Mouse (Mus musculus): ENCODE results near the gene Nfib. TPM values are rescaled to one million over a fixed set of nuclear protein-coding genes. Genes with fewer than 3 reads are reported as not detected.

Nfib gene
- total and polyA plus RNA-seq, 3 experiments = 32.1 to 121 (median 118) TPM

- Histone ChIP-seq H3K9ac (ENCODE audit: low read depth, low read length) (peak overlapping the region; percentile 57; the same call in 1 of the 2 replicates), H3K27me3 (ENCODE audit: control insufficient read depth, insufficient read depth, low read length) (no peaks in the 10 kb centered on the region), H3K79me2 (replicated peaks; ENCODE audit: control insufficient read depth, insufficient read depth, low read length) (peaks cover 2% of the 10 kb centered on the region; the same call in 1 of the 2 replicates), H3K4me3 (peak overlapping the region; percentile 69), H3K27ac (peak overlapping the region; percentile 100), H3K36me3 (ENCODE audit: control insufficient read depth, insufficient read depth, low read length) (peaks cover 6% of the 10 kb centered on the region; the same call in 1 of the 2 replicates), H3K4me1 (ENCODE audit: control insufficient read depth, insufficient read depth, low read length) (peaks cover 6% of the 10 kb centered on the region)
- 25% methylated on average over 2 of the region's 2 CpGs for WGBS
- no peak for DNase-seq
- TF ChIP-seq EP300 (IDR thresholded peaks at IDR 0.05; ENCODE audit: insufficient read depth, low read depth, low read length) = no peak
- intact Hi-C loops (cut with DNase I) = loop anchor here (5.0 to 10.0 kb wide), 2 partner anchors 192 to 444 kb away; no protein-coding TSS in a partner anchor
Measured at GRCm38 (mm10) chr4:82509166-82509767, 196.3 kb downstream of the Nfib start.

GRCm38 (mm10) chr4:82508281-82508687 is 197.3 kb downstream of the Nfib start:
- intact Hi-C loops (cut with DNase I) = loop anchor here (5.0 to 10.0 kb wide), 2 partner anchors 191 to 443 kb away; no protein-coding TSS in a partner anchor
- DNase-seq = peak; percentile 52 to 58
- Histone ChIP-seq H3K4me3 (peak overlapping the region; percentile 69), H3K36me3 (ENCODE audit: control insufficient read depth, insufficient read depth, low read length) (peaks cover 6% of the 10 kb centered on the region; the same call in 1 of the 2 replicates), H3K27ac (peak overlapping the region; percentile 100), H3K4me1 (ENCODE audit: control insufficient read depth, insufficient read depth, low read length) (peaks cover 5% of the 10 kb centered on the region), H3K27me3 (ENCODE audit: control insufficient read depth, insufficient read depth, low read length) (no peaks in the 10 kb centered on the region), H3K9ac (ENCODE audit: low read depth, low read length) (peak overlapping the region; percentile 83), H3K79me2 (replicated peaks; ENCODE audit: control insufficient read depth, insufficient read depth, low read length) (peaks cover 4% of the 10 kb centered on the region; the same call in 1 of the 2 replicates)
- 6% methylated on average over 7 of the region's 7 CpGs for WGBS
- TF ChIP-seq POLR2A (IDR thresholded peaks at IDR 0.05; ENCODE audit: insufficient read depth, low read depth, low read length) (peak; percentile 43; the same call in 1 of the 2 replicates), CTCF (IDR thresholded peaks at IDR 0.05) (no peak), EP300 (IDR thresholded peaks at IDR 0.05; ENCODE audit: insufficient read depth, low read depth, low read length) (0 out of 2 replicates have a peak, but pooled peaks have one; percentile 14)

- Histone ChIP-seq H3K4me1 (ENCODE audit: control insufficient read depth, insufficient read depth, low read length) (peaks cover 5% of the 10 kb centered on the region), H3K4me3 (peak overlapping the region; percentile 69), H3K27ac (peak overlapping the region; percentile 100), H3K27me3 (ENCODE audit: control insufficient read depth, insufficient read depth, low read length) (no peaks in the 10 kb centered on the region), H3K79me2 (replicated peaks; ENCODE audit: control insufficient read depth, insufficient read depth, low read length) (peaks cover 4% of the 10 kb centered on the region; the same call in 1 of the 2 replicates), H3K9ac (ENCODE audit: low read depth, low read length) (peak overlapping the region; percentile 83), H3K36me3 (ENCODE audit: control insufficient read depth, insufficient read depth, low read length) (peaks cover 6% of the 10 kb centered on the region; the same call in 1 of the 2 replicates)
- intact Hi-C loops (cut with DNase I) = loop anchor here (5.0 to 10.0 kb wide), 2 partner anchors 190 to 443 kb away; no protein-coding TSS in a partner anchor
- no peak for TF ChIP-seq CTCF (IDR thresholded peaks at IDR 0.05)
- peak; percentile 65 for TF ChIP-seq POLR2A (IDR thresholded peaks at IDR 0.05; ENCODE audit: insufficient read depth, low read depth, low read length)
- TF ChIP-seq EP300 (IDR thresholded peaks at IDR 0.05; ENCODE audit: insufficient read depth, low read depth, low read length) = no peak
- DNase-seq = peak; percentile 67 to 68
- 6% methylated on average over 15 of the region's 15 CpGs for WGBS
Measured at GRCm38 (mm10) chr4:82507541-82508280, 197.8 kb downstream of the Nfib start.

GRCm38 (mm10) chr4:82506731-82507331 is 198.7 kb downstream of the Nfib start:
- peaks cover 6% of the 10 kb centered on the region; the same call in 1 of the 2 replicates for H3K36me3 ChIP-seq (ENCODE audit: control insufficient read depth, insufficient read depth, low read length)
- H3K9ac ChIP-seq (ENCODE audit: low read depth, low read length) = peak overlapping the region; percentile 76
- peaks cover 4% of the 10 kb centered on the region; the same call in 1 of the 2 replicates for H3K79me2 ChIP-seq (replicated peaks; ENCODE audit: control insufficient read depth, insufficient read depth, low read length)
- peaks cover 3% of the 10 kb centered on the region for H3K4me1 ChIP-seq (ENCODE audit: control insufficient read depth, insufficient read depth, low read length)
- 0 out of 2 replicates have a peak, but pooled peaks have one; percentile 11 for TF ChIP-seq EP300 (IDR thresholded peaks at IDR 0.05; ENCODE audit: insufficient read depth, low read depth, low read length)
- peak; percentile 49; the same call in 1 of the 2 replicates for TF ChIP-seq POLR2A (IDR thresholded peaks at IDR 0.05; ENCODE audit: insufficient read depth, low read depth, low read length)
- no peak for TF ChIP-seq CTCF (IDR thresholded peaks at IDR 0.05)
- H3K27me3 ChIP-seq (ENCODE audit: control insufficient read depth, insufficient read depth, low read length) = no peaks in the 10 kb centered on the region
- peak overlapping the region; percentile 100 for H3K27ac ChIP-seq
- intact Hi-C loops (cut with DNase I) = loop anchor here (5.0 to 10.0 kb wide), 2 partner anchors 190 to 442 kb away; no protein-coding TSS in a partner anchor
- WGBS = 3% methylated on average over 30 of the region's 30 CpGs
- peak overlapping the region; percentile 69 for H3K4me3 ChIP-seq
- peak in 1 of 2 experiments; percentile 60 for DNase-seq

GRCm38 (mm10) chr4:82506081-82506730 is 199.3 kb downstream of the Nfib start:
- intact Hi-C loops (cut with DNase I) = loop anchor here (5.0 to 10.0 kb wide), 2 partner anchors 189 to 441 kb away; no protein-coding TSS in a partner anchor
- Histone ChIP-seq H3K27me3 (ENCODE audit: control insufficient read depth, insufficient read depth, low read length) (no peaks in the 10 kb centered on the region), H3K4me1 (ENCODE audit: control insufficient read depth, insufficient read depth, low read length) (peaks cover 3% of the 10 kb centered on the region), H3K79me2 (replicated peaks; ENCODE audit: control insufficient read depth, insufficient read depth, low read length) (peaks cover 4% of the 10 kb centered on the region; the same call in 1 of the 2 replicates), H3K9ac (ENCODE audit: low read depth, low read length) (peak overlapping the region; percentile 99), H3K27ac (peak overlapping the region; percentile 100), H3K4me3 (peak overlapping the region; percentile 96), H3K36me3 (ENCODE audit: control insufficient read depth, insufficient read depth, low read length) (peaks cover 8% of the 10 kb centered on the region; the same call in 1 of the 2 replicates)
- peak; percentile 96 to 98 for DNase-seq
- whole genome bisulfite sequencing = under 1% methylated on average over 72 of the region's 81 CpGs
- TF ChIP-seq CTCF (IDR thresholded peaks at IDR 0.05) (peak; percentile 56), EP300 (IDR thresholded peaks at IDR 0.05; ENCODE audit: insufficient read depth, low read depth, low read length) (no peak)

Measured in heart, adult 2 months (tissue).